27 mouse cellular contexts compared by ENCODE assay signal in the genomic region with DNA sequence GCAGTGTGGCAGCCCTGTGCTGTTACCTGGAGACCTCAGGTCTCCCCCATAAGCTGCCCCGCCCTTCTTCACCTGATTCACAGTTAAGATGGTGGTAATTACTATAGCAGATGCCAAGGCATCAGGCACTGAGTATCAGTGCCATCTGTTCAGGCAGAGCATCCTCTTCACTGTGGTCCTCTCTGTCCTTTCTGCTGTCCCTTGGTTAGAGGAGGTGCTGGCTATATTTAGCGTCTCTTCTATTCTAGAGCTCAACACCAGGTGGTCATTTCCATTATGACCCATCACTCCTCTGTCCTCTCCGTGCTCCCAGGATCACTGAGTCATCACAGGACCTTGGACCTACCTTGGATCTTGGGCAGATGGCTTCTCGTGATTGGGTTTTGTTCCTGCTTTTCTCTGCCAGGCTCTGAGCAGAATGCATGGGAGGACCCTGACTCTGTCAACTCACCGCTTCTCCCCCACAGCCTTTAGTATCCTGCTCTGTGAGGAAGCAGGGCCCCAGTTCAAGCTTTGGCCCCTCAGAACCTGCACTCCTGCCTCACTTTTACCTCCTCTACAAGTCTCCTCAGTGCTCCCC.
DNase-seq lines count a peak whose midpoint lies in the region; ATAC-seq lines count a peak whose summit lies in the region.
"Had no signal": no experiment of that assay in that cellular context is flagged by ENCODE, and none has a peak within 500 bp of the region (broad histone marks: within the 10 kb centered on the region; RNA-seq: fewer than 3 reads in every experiment).

No protein-coding gene starts in this region.

- no peaks in the 10 kb centered on the region for H3K9me3 ChIP-seq in liver, embryonic 12.5 days (replicated peaks)
- H3K9me3 ChIP-seq: embryonic facial prominence, embryonic 12.5 days; forebrain, embryonic 10.5 days; forebrain, embryonic 15.5 days; heart, embryonic 15.5 days; hindbrain, embryonic 12.5 days; limb, embryonic 12.5 days; lung, embryonic 15.5 days; midbrain, embryonic 10.5 days; midbrain, embryonic 15.5 days; stomach, embryonic 15.5 days had no signal

- peaks cover 35% of the 10 kb centered on the region for H3K27me3 ChIP-seq in liver, embryonic 12.5 days (replicated peaks)
- H3K27me3 ChIP-seq: embryonic facial prominence, embryonic 12.5 days; forebrain, embryonic 15.5 days; heart, embryonic 15.5 days; hindbrain, embryonic 12.5 days; limb, embryonic 12.5 days; lung, embryonic 15.5 days; midbrain, embryonic 15.5 days; stomach, embryonic 15.5 days had no signal

- no peaks in the 10 kb centered on the region for H3K36me3 ChIP-seq in liver, embryonic 12.5 days
- H3K36me3 ChIP-seq: embryonic facial prominence, embryonic 12.5 days; forebrain, embryonic 10.5 days; forebrain, embryonic 15.5 days; heart, embryonic 15.5 days; hindbrain, embryonic 12.5 days; limb, embryonic 12.5 days; lung, embryonic 15.5 days; midbrain, embryonic 10.5 days; midbrain, embryonic 15.5 days; stomach, embryonic 15.5 days had no signal

- no peak overlapping the region for H3K9ac ChIP-seq in liver, embryonic 12.5 days
- H3K9ac ChIP-seq: embryonic facial prominence, embryonic 12.5 days; forebrain, embryonic 15.5 days; heart, embryonic 15.5 days; hindbrain, embryonic 12.5 days; limb, embryonic 12.5 days; liver, embryonic 14.5 days; lung, embryonic 15.5 days; midbrain, embryonic 15.5 days; stomach, embryonic 15.5 days had no signal

- H3K4me2 ChIP-seq in liver, embryonic 12.5 days, result no peak overlapping the region
- H3K4me2 ChIP-seq: embryonic facial prominence, embryonic 12.5 days; forebrain, embryonic 15.5 days; heart, embryonic 15.5 days; hindbrain, embryonic 12.5 days; limb, embryonic 12.5 days; lung, embryonic 15.5 days; midbrain, embryonic 15.5 days; stomach, embryonic 15.5 days had no signal

- intact Hi-C loops in left cerebral cortex, postnatal 14 days (cut with DNase I), result no loop called here

- peaks cover 37% of the 10 kb centered on the region for H3K4me1 ChIP-seq in liver, embryonic 12.5 days
- H3K4me1 ChIP-seq: embryonic facial prominence, embryonic 12.5 days; forebrain, embryonic 10.5 days; forebrain, embryonic 15.5 days; hindbrain, embryonic 12.5 days; limb, embryonic 12.5 days; lung, embryonic 15.5 days; midbrain, embryonic 10.5 days; midbrain, embryonic 15.5 days; stomach, embryonic 15.5 days had no signal

- no peak overlapping the region for H3K4me3 ChIP-seq in liver, embryonic 12.5 days
- H3K4me3 ChIP-seq: embryonic facial prominence, embryonic 12.5 days; forebrain, embryonic 10.5 days; forebrain, embryonic 15.5 days; gastrocnemius, adult 2 months; heart, embryonic 15.5 days; hindbrain, embryonic 12.5 days; limb, embryonic 12.5 days; lung, embryonic 15.5 days; midbrain, embryonic 10.5 days; midbrain, embryonic 15.5 days; stomach, embryonic 15.5 days had no signal

- ATAC-seq in liver, embryonic 12.5 days, result no peak
- no peak for ATAC-seq in erythroblast, adult 5-6 weeks (replicated peaks; ENCODE audit: low FRiP score, poor library complexity, severe bottlenecking)
- ATAC-seq: CD4-positive, CD25-positive, alpha-beta regulatory T cell, adult 4 months; forebrain, embryonic 15.5 days; intestine, postnatal 0 days; midbrain, embryonic 15.5 days had no signal

- DNase-seq in liver, result no peak
- peak; percentile 82 for DNase-seq in cerebellum, adult 11-12 months
- DNase-seq in cerebellum, adult 9-10 months, result peak; percentile 89
- peak; percentile 46 to 67 for DNase-seq in cerebellum, postnatal 36 days
- DNase-seq in left cerebral cortex, postnatal 14 days (ENCODE audit: low spot score in 2 of 2), result no peak
- DNase-seq: adrenal gland, postnatal 25 days; embryo, embryonic 11 days; gastrocnemius, adult 2 months; heart, postnatal 36 days; kidney, adult 9 months; kidney, postnatal 10 days; right cerebral cortex, postnatal 25 days had no signal

- WGBS in liver, embryonic 12.5 days (ENCODE audit: insufficient replicate concordance), result 61% methylated on average over 5 of the region's 5 CpGs

- H3K27ac ChIP-seq in liver, embryonic 12.5 days, result peak overlapping the region; percentile 86
- H3K27ac ChIP-seq: embryonic facial prominence, embryonic 12.5 days; forebrain, embryonic 10.5 days; forebrain, embryonic 15.5 days; gastrocnemius, adult 2 months; heart, embryonic 15.5 days; hindbrain, embryonic 12.5 days; limb, embryonic 12.5 days; lung, embryonic 15.5 days; midbrain, embryonic 10.5 days; midbrain, embryonic 15.5 days; stomach, embryonic 15.5 days had no signal

Comparison
In these comparisons a context has a peak if more than half of its experiments do, and no peak if none do; other contexts are left out.
1. DNase-seq: peak in cerebellum, adult 11-12 months (single experiment), cerebellum, adult 9-10 months (single experiment) and cerebellum, postnatal 36 days (2 of 2); none in liver (single experiment) and left cerebral cortex, postnatal 14 days (0 of 2).